Mouse (Mus musculus): Measurements from ENCODE around the gene Cdk1. TPM values are rescaled to one million over a fixed set of nuclear protein-coding genes. Genes with fewer than 3 reads are reported as not detected.
"Not testable (repeated sequence)": the region's sequence is repeated elsewhere in the genome, so short reads cannot be mapped to it uniquely, and the experiment has no call there.

The Cdk1 gene
- not detected for total RNA-seq (2021)
- long read RNA-seq, experiment 1: 0 reads
- long read RNA-seq, experiment 2: 0 reads

DNA sequence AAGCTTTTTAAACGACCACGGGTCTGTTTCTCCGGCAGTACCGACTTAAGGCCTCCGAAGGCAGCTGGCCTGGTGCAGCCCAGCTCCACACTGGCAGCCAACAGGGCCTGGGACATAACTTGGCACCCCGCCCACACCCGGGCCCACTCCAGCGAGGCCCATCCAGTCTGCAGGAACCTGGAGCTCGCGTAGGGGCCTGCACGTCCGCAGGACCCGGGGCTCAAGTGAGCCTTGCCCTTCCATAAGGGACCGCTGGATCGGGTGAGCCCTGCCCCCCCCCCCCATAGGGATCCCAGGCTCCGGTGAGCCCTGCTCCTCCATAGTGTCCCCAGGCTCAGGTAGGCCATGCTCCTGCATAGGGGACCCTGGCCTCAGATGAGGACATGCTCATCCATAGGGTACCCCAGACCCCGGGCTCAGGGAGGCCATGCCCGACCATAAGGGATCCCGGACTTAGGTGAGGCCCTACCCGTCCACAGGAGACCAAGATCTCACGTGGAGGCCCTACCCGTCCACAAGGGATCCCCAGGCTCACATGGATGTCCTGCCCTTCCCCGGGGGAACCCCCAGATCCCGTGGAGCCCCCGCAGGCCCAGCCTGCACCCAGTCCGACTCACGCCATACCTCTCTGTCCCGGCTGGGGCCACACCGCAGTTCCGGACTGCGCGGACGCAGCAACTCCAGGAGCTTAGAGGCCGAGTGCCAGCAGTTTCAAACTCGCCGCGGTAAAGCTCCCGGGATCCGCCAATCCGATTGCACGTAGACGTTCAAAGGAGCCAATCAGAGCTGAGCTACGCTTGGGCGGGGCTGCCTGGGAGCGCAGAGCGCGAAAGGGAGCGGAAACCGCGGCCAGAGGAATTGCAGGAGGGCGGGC lies at the start of gene Cdk1:
Cdk1 (minus strand) TSS at position 727 of the 874 bp plus-strand sequence.
- DNase-seq (ENCODE audit: low spot score in 2 of 2): peak; percentile 91 to 92

DNA sequence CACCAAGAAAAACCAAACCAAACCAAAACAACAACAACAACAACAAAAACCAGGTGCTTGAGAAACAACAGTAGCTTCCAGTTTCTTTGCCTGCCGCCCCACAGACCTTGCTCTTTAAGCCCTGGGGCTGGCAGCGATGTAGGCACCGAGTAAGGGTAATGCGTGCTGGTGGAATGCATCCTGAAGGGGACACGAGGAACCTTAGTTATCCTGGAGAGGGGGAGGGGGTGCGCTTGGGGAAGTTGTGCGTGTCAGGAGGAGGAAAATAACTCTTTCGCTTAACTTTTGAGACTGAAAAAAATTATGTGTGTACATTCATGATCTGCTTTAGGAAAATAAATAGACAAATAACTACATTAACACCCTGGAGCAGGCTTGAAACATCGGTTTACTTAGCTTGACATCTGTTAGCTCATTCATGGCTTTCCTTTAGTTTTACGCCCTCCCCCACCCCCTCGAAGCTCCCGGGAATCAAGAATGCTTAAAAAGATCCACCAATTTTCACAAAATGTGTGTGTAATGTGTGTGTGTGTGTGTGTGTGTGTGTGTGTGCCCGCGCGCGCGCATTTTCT lies 47.2 kb upstream of the Cdk1 start:
- DNase-seq (ENCODE audit: low spot score in 2 of 2): no peak

DNA sequence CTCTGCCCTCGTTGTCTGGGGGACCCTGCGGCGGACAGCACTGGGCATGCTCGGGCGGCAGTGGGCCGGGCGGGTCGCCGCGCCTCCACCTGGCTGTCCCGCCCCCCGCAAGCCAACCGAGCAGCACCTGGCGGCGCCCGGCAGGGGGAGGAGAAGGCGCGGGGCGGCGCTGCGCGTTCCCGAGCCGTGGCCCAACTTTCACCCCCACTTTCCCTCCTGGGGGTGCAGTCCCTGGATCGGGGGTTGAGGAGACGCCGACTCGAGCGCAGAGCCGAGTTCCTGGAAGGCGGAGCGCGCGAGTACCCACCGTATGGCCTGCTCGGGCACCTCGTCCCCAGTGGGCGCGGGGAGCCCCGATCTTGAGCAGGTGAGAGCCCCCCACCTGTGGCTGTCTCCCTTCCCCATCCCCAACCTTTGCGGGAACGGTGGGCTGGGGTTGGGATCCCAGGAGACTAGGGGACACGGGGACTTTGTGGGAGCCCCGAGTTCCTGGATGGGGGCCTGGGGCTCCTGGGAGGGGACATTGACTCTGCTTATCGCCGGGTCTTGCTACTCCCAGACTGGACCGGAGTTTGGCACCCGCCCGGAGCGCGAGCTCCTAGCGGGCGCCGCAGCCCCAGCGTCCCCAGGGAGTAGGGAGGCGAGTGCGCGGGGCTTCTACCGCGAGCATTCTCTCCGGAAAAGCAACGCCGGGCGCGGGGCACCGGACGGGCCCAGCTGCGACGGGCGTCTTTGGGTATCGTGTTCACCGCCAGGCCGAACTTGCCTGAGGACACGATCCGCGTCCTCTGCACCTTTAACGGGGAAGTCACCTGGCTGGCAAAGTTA lies 46.2 kb upstream of the Cdk1 start, which contains the start of gene Ank3:
Ank3 (plus strand) TSS at position 11 of the 828 bp plus-strand sequence.
- no peak for DNase-seq (ENCODE audit: low spot score in 2 of 2)

DNA sequence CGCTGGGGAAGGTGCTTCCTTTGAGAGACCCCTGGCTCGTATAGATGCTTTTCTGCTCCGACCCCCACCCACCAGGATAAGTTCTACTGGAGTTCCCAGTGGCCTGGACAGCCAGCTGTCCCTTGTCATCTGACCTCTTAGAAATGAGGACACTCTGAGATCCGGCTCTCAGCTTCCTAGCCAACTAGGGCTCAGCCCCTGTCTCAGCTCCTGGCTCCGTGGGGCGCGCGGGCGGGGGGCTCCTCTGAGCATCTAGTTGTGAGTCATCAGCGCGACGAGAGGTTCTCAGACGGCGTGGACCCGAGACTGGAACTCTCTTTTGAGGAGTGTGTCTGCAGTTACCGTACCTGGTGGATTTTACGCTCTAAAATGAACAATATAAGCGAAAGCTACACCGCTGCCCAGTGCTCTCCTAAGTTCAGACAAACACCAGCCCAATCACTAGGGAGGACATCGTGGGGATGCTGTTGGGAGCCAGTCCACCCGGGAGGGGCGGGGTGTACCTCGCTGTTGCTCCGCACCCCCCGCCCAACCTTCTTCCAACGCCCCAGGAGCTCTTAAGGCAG lies 45.5 kb upstream of the Cdk1 start:
- DNase-seq (ENCODE audit: low spot score in 2 of 2): no peak

DNA sequence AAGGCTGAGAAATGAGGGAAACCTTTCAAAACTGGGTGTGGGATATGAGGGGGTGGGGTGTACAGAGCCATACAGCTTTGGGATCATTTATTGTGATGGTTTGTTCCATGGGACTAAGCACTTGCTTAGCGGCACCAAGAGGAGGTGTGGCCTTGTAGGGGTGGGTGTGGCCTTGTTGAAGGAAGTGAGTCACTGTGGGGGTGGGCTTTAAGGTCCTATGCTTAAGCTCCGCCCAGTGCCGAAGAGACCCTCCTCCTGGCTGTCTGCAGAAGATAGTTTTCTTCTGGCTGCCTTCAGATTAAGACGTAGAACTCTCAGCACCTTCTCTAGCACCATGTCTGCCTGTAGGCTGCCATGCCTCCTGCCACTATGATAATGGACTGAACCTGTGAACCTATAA lies 36.8 kb upstream of the Cdk1 start:
- no peak for DNase-seq (ENCODE audit: low spot score in 2 of 2)

DNA sequence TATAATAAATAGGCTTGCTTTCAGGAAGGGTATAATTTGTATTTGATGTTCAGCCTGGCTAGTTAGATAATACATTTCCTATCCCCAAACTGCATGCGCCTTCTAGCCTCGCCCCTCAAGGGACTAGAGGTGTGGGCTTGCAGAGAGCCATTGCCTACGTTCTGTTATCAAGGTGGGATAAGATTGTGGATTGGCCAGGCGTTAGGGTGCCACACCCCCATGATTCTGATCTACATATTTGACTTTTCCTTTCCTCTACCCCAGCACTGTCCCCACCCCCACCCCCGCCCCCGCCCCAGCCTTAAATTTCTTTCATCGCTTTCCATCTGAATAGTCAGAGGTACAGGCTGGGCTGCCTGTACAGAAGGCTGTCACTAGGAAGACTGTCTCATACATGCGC lies 34.0 kb upstream of the Cdk1 start:
- no peak for DNase-seq (ENCODE audit: low spot score in 2 of 2)

DNA sequence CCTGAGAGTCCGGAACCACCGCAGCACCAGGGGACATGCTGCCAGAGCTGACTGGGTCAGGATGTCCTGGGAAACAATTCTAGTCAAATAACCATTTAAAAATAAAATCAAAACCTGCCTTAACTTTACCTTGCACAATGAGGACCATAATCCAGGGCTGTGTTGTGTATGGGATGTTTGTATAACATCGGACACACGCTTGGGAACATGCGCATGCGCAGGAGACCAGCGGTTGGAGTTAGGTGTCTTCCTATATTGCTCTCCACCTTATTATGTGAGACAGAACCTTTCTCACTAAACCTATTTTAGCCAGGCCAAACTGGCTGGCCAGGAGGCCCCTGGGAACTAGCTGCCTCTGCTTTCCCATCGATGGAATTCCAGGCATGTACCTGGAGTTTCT lies 32.4 kb upstream of the Cdk1 start:
- no peak for DNase-seq (ENCODE audit: low spot score in 2 of 2)

DNA sequence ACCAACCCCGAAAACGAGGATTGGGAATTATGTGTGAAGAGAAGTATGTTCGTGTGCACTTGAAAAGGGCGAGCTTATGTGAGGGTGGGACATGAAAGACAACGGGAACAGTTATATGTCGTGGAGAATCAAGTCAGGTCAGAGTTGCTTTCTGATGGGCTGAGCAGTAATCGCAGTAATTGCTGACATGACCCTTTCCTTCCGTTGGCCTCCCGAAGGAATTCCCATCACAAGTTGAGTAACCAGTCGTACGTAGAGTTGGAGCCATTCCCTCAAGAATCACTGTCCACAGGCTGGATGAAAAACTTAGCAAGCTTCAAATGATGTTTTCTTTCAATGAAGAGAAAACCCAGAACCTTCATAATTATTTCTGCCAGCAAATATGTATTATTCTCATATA lies 31.9 kb upstream of the Cdk1 start:
- no peak for DNase-seq (ENCODE audit: low spot score in 2 of 2)

DNA sequence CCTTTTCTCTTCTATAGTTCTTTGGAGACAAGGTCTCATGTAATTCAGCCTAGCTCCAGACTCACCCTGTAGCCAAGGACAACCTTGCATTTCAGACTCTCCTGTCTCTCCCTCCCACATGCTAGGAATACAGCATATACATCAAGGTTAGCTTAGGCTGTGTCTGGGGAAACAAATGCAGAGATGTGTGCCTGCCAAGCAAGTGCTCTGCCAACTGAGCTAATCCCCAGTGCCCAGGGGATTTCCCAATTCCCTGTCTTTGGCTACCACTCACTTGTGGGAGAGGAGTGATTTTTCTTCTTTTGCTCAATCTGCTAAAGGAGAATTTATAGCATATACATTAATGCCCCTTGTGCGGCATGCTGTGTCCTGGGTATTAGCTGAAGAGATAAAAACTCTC lies 30.4 kb upstream of the Cdk1 start:
- DNase-seq (ENCODE audit: low spot score in 2 of 2): no peak

DNA sequence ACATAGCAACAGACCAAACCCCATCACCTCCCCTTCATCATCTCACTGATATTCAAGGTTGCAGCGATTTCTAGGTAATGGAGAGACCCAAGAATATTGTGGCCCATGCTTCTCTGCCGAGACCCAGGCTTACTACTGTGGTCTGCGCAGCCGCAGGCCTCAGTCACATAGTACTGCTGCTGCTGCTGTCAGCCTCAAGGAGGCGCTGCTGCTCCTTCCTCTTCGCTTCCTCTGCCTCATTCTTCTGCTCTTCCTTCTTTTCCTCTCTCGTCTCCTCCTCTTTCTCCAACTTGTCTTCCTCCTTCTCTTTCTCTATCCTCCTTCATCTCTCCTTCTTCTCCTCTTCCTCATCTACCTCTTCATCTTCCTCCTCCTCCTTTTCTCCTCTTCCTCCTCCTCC lies 22.4 kb upstream of the Cdk1 start:
- DNase-seq (ENCODE audit: low spot score in 2 of 2): no peak

DNA sequence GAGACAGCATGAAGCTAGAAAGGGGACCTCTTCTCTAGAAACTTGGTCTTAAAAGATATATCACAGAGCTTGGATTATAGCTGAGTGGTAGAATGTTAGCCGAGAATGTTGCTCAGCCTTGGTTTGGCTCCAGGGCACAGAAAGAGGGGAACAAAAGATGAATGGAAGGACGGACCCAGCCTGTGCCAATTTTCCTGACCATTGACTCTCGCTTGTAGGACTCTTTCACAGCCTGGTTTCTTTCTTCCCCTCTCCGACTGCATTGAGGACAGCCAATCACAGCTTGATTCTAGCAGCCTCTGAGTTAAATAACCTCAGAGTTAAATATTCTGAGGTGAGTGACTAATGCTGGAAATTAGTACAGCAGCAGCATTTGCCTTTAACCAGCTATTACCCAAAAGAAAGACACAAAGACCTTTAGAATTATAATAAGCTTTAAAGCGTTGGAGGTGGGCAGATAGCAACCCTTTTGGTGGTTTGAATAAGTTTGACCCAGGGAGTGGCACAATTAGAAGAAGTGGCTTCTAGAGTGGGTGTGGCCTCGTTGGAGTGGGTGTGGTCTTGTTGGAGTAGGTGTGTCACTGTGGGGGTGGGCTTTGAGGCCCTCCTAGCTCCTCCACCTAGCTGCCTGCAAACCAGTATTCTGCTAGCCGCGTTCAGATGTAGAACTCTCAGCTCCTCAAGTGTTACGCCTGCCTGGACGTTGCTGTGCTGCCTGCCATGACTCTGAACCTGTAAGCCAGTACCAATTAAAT lies 21.2 kb upstream of the Cdk1 start:
- no peak for DNase-seq (ENCODE audit: low spot score in 2 of 2)

DNA sequence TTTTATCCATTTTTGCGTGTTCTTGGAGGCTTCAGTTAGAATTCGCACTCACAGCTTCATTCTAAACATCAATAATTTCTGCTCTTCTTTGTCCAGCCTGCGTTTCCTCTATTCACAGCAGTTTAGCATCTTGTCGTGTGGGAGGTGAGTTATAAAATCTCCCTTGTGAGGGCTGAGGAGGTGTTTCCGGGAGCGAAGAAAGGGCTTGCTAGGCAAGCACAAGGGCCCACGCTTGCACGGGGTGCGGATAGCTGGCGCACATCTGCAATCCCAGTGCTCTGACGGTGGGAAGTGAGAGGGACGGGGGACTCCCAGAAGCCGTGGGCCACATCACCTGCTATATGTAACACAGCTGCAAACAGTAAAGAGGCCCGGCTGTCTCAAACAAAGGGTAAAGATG lies 19.3 kb upstream of the Cdk1 start:
- peak in 1 of 2 experiments; percentile 35 for DNase-seq (ENCODE audit: low spot score in 2 of 2)

DNA sequence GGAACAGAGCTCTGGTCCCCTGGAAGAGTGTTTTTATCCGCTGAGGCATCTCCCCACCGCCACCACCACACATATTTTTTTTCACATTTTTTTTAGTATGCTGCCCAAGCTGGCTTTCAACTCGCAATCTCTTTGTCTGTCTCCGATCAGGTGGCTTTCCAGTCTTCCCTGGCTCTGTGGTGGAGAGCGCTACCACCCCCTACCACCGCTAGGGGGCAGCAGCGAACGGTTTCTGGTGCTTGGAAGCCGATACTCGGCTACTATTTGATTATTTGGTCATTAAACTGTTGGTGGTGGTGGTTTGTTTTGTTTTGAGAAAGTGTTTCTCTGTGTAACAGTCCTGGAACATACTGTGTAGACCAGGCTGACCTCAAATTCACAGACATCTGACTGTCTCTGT lies 18.7 kb upstream of the Cdk1 start:
- DNase-seq (ENCODE audit: low spot score in 2 of 2): peak; percentile 12 to 26

DNA sequence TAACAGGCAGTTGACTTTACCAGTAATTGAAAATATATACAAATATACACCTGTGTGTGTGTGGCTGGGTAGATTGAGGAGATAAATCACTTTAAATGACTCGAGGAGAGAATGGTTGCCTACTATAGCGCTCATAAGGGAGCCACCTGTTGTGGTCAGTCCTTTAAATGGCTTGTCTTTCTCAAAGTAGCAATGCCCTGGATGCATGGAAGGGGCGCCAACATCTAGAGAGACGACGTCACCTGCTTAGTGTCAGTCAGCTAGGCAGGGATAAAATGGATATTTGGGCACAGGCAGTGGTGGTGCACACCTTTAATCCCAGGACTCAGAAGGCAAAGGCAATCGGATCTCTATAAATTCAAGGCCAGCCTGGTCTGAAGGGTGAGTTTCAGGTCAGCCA lies 16.6 kb upstream of the Cdk1 start:
- DNase-seq (ENCODE audit: low spot score in 2 of 2): no peak

DNA sequence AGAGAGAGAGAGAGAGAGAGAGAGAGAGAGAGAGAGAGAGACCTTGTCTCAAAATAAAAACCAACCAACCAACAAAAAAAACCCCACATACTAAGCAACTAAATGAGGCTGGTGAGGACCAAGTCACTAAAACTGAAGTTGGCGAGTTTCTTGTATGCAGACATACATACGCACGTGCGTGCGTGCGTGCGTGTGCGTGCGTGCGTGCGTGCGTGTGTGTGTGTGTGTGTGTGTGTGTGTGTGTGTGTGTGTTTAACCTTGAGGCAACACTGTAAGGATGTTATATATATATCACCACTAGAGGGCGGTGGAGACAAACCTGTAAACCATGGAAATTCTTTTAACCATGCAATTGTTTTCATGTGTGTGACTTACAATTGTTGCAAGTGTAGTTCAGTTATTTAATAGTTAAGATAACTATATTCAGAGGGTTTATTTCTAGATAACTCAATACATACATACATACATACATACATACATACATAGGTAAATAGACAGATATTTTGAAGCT lies 14.2 kb upstream of the Cdk1 start:
- DNase-seq (ENCODE audit: low spot score in 2 of 2): no peak

DNA sequence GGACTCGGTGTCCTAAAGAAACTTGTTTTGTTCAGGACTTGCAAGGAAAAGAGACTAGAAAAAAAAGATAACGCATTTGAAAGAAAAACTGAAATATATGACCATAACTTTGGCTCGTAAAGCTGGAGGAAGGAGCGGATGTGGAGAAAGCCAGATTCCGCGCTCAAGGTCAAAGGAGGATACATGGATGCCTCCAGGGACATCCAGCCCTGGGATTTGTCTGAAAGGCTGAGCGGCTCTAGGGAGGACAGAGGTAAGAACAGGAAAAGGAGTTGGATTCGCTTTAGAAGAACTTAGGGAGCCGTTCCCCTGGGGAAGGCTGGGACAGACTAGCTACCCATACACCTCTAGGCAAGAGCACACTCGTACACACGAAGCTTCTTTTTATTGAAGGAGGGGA lies 13.5 kb upstream of the Cdk1 start:
- no peak for DNase-seq (ENCODE audit: low spot score in 2 of 2)

DNA sequence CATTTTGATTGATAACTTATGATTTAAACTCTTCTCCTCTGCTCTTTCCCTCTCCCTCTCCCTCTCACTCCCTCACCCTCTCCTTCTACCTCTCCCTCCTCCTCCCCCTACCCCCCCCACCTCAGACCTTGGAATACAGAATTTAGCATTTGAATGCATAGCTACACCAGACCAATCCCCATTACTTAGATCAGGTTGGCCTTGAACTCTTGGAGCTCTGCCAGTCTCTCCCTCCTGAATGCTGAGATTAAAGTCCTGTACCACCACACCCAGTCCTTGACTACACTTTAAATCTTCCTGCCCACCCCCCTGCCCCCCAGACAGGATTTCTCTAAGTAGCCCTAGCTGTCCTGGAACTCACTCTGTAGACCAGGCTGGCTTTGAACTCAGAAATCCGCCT lies 6.9 kb upstream of the Cdk1 start:
- DNase-seq (ENCODE audit: low spot score in 2 of 2): no peak

DNA sequence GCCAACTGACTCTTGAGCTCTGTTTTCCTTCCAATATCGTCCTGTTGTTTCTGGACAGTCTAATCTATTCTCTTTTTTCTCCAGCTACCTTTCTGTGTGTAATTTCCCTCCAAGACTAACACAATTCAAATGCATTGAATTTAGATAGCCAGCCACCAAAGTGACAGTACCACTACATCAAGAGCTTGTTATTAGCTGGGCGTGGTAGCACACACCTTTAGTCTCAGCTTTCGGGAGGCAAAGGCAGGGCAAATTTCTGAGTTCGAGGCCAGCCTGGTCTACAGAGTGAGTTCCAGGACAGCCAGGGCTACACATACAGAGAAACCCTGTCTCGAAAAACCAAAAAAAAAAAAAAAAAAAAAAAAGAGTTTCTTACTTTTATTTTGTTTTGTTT lies 345 bp upstream of the Cdk1 start:
- not testable (repeated sequence) for DNase-seq (ENCODE audit: low spot score in 2 of 2)

DNA sequence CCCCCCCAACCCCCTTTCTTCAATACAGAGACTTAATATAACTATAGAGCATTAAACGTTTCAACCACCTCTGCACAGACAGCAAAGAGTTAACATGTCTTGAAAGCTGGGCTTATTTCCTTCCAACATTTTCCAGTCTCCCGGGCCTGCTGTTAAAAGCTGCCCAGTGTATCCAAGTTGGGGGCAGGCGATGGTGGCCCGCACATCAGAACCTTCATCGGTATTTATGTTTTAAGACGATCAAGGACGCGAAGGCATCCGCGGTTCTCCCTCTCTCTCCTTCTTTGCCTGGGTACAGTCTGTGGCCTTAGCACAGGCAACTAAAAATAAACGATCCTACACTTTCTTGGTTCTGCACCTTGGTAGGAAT lies 911 bp downstream of the Cdk1 start:
- DNase-seq (ENCODE audit: low spot score in 2 of 2): no peak

DNA sequence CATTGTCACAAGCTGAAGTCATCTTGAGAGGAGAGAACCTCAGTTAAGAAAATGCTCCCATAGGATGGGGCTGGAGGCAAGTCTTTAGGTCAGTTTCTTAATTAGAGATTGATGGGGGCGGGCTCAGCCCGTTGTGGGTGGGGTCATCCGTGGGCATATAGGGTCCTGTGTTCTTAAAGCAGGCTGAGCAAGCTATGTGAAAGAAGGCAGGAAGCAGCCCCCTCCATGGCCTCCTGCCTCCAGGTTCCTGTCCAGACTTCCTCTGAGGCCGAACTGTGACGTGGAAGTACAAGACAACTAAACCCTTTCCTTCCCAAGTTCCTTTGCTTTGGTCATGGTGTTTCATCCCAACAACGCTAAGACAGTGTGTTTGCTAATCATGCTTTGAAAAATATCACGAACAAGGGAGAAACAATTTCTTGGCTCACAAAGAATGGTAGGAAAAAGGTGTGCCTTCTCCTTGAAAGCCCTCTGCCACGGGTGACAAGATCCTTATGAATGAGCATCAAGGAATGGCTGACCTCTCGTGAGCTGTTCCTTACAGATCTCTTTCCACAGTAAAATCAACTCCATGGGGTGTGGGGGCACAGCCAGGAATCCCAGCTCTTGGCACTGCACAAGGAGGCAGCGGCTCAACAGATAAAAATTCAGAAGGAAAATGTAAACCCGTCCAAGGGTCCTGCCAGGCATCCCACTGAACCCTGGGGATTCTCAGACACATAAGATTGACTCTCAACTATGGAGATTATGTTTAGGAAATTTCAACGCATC lies 1.5 kb downstream of the Cdk1 start:
- DNase-seq (ENCODE audit: low spot score in 2 of 2): no peak
